Mouse (Mus musculus): Measurements from ENCODE around the gene Ung. TPM values are rescaled to one million over a fixed set of nuclear protein-coding genes. Genes with fewer than 3 reads are reported as not detected.

Gene Ung
- total RNA-seq, 2 experiments from 2014 or later = 4.9 to 5.5 TPM

DNA sequence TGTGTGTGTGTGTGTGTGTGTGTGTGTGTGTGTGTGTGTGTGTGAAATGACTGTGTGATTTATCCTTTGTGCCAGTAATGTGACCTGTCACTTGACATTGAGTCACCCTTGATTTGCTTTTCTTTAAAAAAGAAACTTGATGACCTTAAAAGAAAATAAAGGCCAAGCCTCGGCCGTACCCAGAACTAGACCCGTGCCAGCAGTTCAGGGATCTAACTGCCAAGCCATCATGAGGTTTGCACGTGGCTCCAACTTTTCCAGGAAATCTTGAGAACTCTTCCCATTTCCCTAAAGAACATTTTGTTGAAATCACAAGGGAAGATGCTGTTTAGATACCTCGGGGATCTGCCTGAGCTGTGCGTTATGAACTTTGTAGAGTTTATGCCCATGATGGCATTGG lies 31.2 kb downstream of the Ung start:
- DNase-seq (ENCODE audit: low spot score in 2 of 2) = no peak
- intact Hi-C loops (cut with DNase I) = no loop called here

DNA sequence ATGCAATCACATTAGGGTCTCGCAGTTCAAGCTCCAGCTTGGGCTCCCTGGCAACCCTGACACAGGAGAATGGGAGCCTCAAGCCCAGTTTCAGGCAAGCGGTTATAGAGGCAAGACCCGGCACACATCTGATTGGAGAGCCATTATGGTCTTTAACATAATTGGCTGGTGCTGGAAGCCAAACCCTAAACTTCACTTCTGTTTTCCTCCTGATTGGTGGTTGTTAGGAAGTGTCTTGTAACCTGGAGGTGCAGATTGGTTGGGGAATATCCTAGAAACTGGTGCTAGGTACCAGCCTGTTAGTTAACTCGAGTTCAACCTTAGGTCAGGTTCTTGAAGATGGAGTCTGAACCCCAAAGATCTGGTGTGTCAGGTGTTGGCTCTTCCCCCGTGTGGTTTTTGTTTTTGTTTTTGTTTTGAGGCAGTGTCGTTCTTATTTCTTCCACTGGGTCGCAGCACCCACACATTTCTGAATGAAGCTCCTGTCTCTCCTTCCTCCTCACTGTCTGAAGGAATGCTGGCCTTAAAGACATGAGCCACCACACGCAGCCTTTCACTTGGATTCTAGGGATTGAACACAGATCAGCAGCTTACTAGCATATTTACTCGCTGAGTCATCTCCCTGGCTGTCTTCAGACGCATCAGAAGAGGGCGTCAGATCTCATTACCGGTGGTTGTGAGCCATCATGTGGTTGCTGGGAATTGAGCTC lies 32.1 kb downstream of the Ung start:
- DNase-seq (ENCODE audit: low spot score in 2 of 2) = no peak
- intact Hi-C loops (cut with DNase I) = no loop called here

GRCm38 (mm10) chr5:114163117-114163696 lies 33.0 kb downstream of the Ung start:
- peak; percentile 32 to 62 for DNase-seq (ENCODE audit: low spot score in 2 of 2)
- intact Hi-C loops (cut with DNase I) = no loop called here

DNA sequence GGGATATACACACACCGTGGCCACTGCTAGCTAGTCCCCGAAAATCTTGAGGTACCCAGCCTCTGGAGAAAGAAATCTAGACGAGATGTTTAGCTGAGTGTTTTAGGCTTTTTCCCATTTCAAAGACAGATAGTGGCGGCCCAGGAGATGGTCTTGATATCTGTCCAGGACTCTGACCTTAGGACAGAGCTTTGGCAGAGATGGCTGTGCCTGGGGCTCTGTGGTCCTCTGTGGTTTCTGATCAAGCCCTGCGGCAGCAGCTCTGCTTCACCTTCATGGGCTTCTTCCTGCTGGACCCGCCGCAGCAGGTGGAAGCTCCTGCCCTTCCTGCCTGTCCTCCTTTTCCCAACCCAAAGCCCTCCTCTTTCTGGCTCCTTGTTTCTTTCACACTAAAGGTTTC lies 40.2 kb downstream of the Ung start:
- intact Hi-C loops (cut with DNase I) = loop anchor here (10.0 kb wide), 1 partner anchor 134 kb away; no protein-coding TSS in a partner anchor

GRCm38 (mm10) chr5:114172936-114173335 lies 42.8 kb downstream of the Ung start:
- intact Hi-C loops (cut with DNase I) = loop anchor here (10.0 kb wide), 1 partner anchor 132 kb away; no protein-coding TSS in a partner anchor
- no peak for DNase-seq (ENCODE audit: low spot score in 2 of 2)

More for the DNA sequence above, 40.2 kb downstream of the Ung start:
- DNase-seq (ENCODE audit: low spot score in 2 of 2) = no peak

DNA sequence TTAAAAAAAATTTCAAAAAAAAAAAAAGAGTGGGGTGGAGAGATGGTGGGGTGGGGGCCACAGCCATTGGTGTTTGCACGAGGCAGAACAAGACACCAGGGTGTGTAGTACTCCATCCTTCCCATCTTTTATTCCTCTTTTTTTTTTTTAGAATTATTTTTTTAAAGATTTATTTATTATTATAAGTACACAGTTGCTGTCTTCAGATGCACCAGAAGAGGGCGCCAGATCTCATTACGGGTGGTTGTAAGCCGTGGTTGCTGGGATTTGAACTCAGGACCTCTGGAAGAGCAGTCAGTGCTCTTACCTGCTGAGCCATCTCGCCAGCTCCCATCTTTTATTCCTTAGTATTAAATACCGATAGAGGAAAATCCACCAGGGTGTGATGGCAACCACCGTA lies 43.3 kb downstream of the Ung start:
- no peak for DNase-seq (ENCODE audit: low spot score in 2 of 2)
- intact Hi-C loops (cut with DNase I) = loop anchor here (10.0 kb wide), 1 partner anchor 131 kb away; no protein-coding TSS in a partner anchor

DNA sequence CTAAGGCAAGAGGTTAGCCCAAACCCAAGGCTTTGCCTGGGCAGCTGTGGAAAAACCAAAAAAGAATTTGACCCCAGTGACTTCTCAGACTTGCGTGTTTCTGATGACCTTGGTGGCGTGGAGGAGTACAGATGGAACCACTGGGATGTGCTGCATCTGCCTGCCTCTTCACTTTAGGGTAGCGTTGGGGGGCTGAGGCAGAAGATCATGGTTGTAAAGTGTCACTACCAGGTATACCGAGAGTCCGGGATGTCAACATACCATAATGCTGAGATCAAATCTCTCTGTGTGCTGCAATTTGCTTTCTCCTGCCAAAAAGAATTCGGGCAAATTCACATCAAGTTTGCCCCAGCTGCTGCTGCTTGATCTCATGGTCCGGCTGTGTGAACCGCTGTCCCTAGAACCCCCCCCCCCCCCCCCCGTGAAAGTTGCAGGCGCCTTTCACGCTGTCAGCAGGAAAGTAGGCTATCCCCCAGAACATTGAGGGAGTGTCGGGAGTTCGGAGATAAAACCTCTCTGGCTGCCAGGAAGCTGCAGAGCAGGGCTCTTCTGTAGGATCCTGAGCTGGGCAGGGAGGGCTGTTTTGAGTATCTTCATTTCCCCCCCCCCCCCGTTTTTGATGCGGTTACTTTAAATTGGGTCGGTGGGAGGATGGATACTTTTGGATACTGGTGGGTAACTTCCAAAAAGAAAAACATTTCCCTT lies 43.8 kb downstream of the Ung start:
- DNase-seq (ENCODE audit: low spot score in 2 of 2) = no peak
- intact Hi-C loops (cut with DNase I) = loop anchor here (10.0 kb wide), 1 partner anchor 131 kb away; no protein-coding TSS in a partner anchor

- no peak for DNase-seq (ENCODE audit: low spot score in 2 of 2)
- intact Hi-C loops (cut with DNase I) = loop anchor here (10.0 kb wide), 1 partner anchor 130 kb away; no protein-coding TSS in a partner anchor
Observed at GRCm38 (mm10) chr5:114174639-114175038, 44.5 kb downstream of the Ung start.

GRCm38 (mm10) chr5:114175596-114176171 lies 45.5 kb downstream of the Ung start:
- intact Hi-C loops (cut with DNase I) = loop anchor here (10.0 kb wide), 1 partner anchor 129 kb away; no protein-coding TSS in a partner anchor
- peak; percentile 60 to 79 for DNase-seq (ENCODE audit: low spot score in 2 of 2)

DNA sequence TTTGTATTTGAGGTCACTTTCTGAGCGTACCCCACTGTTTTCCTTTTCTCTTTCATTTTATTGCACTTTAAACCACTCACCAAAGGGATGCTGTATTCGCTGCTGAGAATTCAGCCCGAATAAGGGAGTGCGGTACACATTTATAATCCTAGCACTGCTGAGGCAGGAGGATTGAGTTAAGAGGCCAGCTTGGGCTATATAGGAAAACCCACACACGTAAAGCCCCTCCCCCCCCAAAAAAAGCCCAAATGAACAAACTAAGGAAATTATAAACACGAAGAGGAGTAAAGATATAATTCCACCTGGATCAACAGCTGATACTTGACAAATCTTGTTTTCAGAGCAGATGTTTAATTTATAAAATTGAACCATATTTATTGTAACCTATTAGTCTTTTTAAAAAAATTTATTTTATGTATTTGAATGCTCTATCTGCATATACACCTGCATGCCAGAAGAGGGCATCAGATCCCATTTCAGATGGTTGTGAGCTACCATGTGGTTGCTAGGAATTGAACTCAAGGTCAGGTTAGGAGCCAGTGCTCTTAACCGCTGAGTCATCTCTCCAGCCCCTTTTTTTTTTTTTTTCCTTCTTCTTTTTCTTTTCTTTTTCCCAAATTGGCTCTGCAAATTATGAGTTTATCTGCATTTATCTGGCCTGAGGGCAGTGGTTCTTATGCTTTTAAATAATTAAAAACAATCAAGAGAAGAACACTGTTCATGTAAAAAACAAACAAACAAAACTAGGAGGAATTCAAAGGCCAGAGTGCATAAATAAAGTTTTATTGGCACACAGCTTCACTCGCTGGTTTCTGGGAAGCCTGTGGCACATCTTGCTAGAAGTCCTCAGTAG lies 46.6 kb downstream of the Ung start:
- intact Hi-C loops (cut with DNase I) = loop anchor here (10.0 kb wide), 1 partner anchor 128 kb away; no protein-coding TSS in a partner anchor
- no peak for DNase-seq (ENCODE audit: low spot score in 2 of 2)

DNA sequence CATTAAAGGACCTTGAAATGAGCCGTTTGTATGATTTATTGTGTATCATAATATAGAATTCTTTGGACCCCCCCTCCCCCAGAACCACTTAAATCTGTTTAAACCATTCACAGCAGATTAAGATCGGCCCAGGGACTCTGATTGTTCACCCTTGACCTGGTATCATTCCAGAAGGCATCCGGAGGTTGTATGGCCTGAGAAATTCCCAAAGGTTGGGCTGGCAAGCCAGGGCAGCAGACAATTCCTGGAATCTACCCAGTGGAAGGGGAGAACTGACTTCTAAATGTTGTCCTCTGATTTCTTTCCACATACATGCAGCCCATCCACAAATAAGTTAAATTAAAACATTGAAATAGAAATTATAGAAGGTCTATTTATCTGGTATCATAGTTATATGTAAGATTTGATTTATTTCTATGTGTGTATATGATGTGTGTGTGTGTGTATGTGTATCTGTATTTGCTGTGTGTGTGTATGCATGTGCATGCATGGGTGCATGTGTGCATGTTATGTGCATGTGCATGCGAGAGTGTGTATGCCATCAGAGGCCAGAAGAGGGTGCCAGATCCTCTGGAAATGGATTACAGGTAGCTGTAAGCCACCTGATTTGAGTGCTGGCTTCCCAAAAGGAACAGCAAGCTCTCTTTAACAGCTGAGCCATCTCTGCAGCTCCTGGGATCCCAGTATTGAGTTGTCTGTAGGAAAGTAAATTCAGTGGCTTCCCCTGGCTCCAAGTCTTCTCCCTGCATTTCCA lies 48.0 kb downstream of the Ung start:
- intact Hi-C loops (cut with DNase I) = loop anchor here (10.0 kb wide), 1 partner anchor 127 kb away; no protein-coding TSS in a partner anchor

GRCm38 (mm10) chr5:114179541-114179940 lies 49.4 kb downstream of the Ung start:
- intact Hi-C loops (cut with DNase I) = loop anchor here (10.0 kb wide), 1 partner anchor 125 kb away; no protein-coding TSS in a partner anchor
- no peak for DNase-seq (ENCODE audit: low spot score in 2 of 2)

More for the DNA sequence above, 48.0 kb downstream of the Ung start:
- DNase-seq (ENCODE audit: low spot score in 2 of 2) = no peak

DNA sequence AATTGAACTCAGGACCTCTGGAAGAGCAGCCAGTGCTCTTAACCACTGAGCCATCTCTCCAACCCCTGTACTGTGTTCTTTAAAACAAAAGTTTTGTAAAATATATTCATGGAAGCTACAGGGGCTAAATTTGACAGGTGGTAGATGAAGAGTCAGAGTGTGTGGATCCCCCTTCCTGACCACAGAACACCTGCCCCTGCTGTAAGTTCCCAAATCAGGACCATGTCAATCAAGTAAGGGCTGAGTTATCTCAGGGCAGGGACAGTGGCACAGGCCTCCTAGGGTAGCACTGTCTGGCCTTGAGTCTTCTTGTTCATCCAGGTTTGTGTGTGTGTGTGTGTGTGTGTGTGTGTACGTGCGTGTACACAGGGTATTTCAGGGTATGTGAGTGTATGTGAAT lies 53.3 kb downstream of the Ung start:
- no peak for DNase-seq (ENCODE audit: low spot score in 2 of 2)
- intact Hi-C loops (cut with DNase I) = no loop called here

DNA sequence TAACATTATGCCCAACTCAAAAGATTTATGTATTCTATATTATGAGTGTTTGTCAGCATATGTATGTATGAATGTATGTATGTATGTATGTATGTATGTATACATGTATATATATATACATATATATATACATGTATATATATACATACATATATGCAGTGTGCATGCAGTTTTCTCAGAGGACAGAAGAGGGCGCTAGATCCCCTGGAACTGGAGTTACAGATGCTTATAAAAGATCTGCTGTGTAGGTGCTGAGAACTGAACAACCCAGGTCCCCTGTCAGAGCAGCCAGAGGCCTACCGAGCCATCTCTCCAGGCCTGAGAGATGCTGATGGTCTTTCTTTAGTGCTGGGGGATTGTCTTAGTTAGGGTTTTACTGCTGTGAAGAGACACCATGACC lies 56.9 kb downstream of the Ung start:
- no peak for DNase-seq (ENCODE audit: low spot score in 2 of 2)
- intact Hi-C loops (cut with DNase I) = no loop called here

All from left cerebral cortex, postnatal 14 days (tissue).